Mouse (Mus musculus): ENCODE results near the gene Sprr2f. TPM values are rescaled to one million over a fixed set of nuclear protein-coding genes. Genes with fewer than 3 reads are reported as not detected.

The Sprr2f gene
- polyA plus RNA-seq (2014; fragmentation: Nextera tagmentation; extraction: Ambion mirVana), result not detected in 2 replicates

DNA sequence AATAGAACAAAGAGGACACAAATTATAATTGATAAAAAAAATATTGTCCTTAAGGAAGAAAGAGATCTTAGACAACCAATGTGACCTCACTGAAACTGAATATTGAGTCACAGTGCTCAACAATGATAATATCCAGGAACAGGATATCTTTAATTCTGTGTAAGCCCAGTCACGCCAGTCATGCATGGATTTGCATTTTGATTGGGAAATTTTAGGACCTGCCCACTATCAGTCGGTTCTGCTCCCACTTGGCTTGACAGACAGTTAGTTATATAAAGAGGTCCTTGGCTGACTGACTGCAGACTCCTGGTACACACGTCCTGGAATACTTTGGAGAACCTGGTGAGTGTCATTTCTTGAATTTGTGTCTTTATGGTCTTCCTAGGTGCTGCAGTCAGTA, at the start of gene Sprr2f:
Sprr2f (plus strand) TSS at position 301 of the 400 bp plus-strand sequence.
- Histone ChIP-seq H3K9ac (replicated peaks; ENCODE audit: low read depth, low read length) (no peak within 1 kb of the TSS), H3K36me3 (ENCODE audit: control insufficient read depth, insufficient read depth, low read length) (no peaks in the 10 kb centered on the region), H3K27me3 (ENCODE audit: control insufficient read depth, insufficient read depth, low read length) (no peaks in the 10 kb centered on the region), H3K9me3 (ENCODE audit: control insufficient read depth, low read length) (no peaks in the 10 kb centered on the region), H3K27ac (ENCODE audit: low read depth, low read length) (no peak within 1 kb of the TSS), H3K4me3 (ENCODE audit: low read depth, low read length) (no peak within 1 kb of the TSS), H3K4me1 (ENCODE audit: control insufficient read depth, insufficient read depth, low read length) (no peaks in the 10 kb centered on the region), H3K4me2 (ENCODE audit: low read depth, low read length) (no peak within 1 kb of the TSS)
- 78% methylated on average over 3 of the region's 3 CpGs for WGBS
- ATAC-seq (ENCODE audit: low read depth), result no peak

DNA sequence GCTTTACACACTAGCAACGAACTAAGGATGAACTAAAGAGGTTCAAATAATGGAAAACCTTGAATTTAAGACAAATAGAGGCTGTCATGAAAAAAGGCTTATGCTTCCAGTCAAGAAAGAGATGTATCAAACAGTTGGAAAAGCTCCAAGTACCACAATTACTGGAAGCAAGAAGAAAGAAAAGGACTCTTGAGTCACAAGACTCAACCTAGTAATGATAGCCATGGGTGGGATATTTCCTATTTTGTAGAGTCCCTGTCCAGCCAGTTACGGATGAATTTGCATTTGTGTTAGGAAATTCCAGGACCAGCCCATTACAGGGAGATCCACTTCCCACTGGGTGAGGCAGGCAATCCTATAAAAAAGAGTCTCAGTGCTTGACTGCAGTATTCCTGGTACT, 48.7 kb upstream of the Sprr2f start, which contains the start of gene Sprr2b:
Sprr2b (plus strand) TSS at position 301 of the 400 bp plus-strand sequence.
- 85% methylated on average over 2 of the region's 2 CpGs for WGBS
- H3K4me1 ChIP-seq (ENCODE audit: control insufficient read depth, insufficient read depth, low read length), result no peaks in the 10 kb centered on the region
- H3K27ac ChIP-seq (ENCODE audit: low read depth, low read length), result no peak within 1 kb of the TSS
- H3K27me3 ChIP-seq (ENCODE audit: control insufficient read depth, insufficient read depth, low read length), result no peaks in the 10 kb centered on the region
- H3K9me3 ChIP-seq (ENCODE audit: control insufficient read depth, low read length), result no peaks in the 10 kb centered on the region
- no peak within 1 kb of the TSS for H3K4me3 ChIP-seq (ENCODE audit: low read depth, low read length)
- no peak for ATAC-seq (ENCODE audit: low read depth)
- no peaks in the 10 kb centered on the region for H3K36me3 ChIP-seq (ENCODE audit: control insufficient read depth, insufficient read depth, low read length)
- H3K9ac ChIP-seq (replicated peaks; ENCODE audit: low read depth, low read length), result no peak within 1 kb of the TSS
- H3K4me2 ChIP-seq (ENCODE audit: low read depth, low read length), result no peak within 1 kb of the TSS

DNA sequence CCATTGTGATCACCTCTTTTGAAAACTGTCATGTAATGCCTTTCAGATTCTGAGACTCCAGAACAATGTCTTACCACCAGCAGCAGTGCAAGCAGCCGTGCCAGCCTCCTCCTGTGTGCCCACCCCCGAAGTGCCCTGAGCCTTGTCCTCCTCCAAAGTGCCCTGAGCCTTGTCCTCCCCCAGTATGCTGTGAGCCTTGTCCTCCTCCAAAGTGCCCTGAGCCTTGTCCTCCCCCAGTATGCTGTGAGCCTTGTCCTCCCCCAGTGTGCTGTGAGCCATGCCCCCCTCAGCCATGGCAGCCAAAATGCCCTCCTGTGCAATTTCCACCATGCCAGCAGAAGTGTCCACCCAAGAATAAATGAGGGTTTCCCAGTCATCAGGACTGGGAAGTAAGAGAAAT, 47.6 kb upstream of the Sprr2f start:
- Histone ChIP-seq H3K36me3 (ENCODE audit: control insufficient read depth, insufficient read depth, low read length) (no peaks in the 10 kb centered on the region), H3K27me3 (ENCODE audit: control insufficient read depth, insufficient read depth, low read length) (no peaks in the 10 kb centered on the region), H3K4me1 (ENCODE audit: control insufficient read depth, insufficient read depth, low read length) (no peaks in the 10 kb centered on the region), H3K4me3 (ENCODE audit: low read depth, low read length) (no peak overlapping the region), H3K9me3 (ENCODE audit: control insufficient read depth, low read length) (no peaks in the 10 kb centered on the region), H3K27ac (ENCODE audit: low read depth, low read length) (no peak overlapping the region), H3K9ac (replicated peaks; ENCODE audit: low read depth, low read length) (no peak overlapping the region), H3K4me2 (ENCODE audit: low read depth, low read length) (no peak overlapping the region)
- 74% methylated on average over 2 of the region's 2 CpGs for WGBS
- no peak for ATAC-seq (ENCODE audit: low read depth)

DNA sequence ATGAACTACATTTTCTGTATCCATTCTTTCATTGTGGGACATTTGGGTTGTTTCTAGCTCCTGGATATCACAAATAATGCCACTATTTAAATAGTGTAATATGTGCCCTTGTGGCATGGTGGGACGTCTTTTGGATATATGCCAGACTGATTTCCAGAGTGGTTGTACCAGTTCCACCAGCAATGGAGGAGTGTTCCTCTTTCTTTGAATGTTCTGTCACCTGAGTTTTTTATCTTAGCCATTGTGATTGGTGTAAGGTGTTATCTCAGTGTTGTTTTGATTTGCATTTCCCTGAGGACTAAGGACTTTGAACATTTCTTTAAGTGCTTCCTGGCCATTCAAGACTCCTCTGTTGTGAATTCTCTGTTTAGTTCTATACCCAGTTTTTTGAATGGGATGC, 28.7 kb upstream of the Sprr2f start:
- 91% methylated on average over 1 of the region's 1 CpGs for WGBS
- no peak overlapping the region for H3K4me2 ChIP-seq (ENCODE audit: low read depth, low read length)
- no peaks in the 10 kb centered on the region for H3K4me1 ChIP-seq (ENCODE audit: control insufficient read depth, insufficient read depth, low read length)
- ATAC-seq (ENCODE audit: low read depth), result no peak
- H3K27ac ChIP-seq (ENCODE audit: low read depth, low read length), result no peak overlapping the region
- H3K4me3 ChIP-seq (ENCODE audit: low read depth, low read length), result no peak overlapping the region
- no peaks in the 10 kb centered on the region for H3K36me3 ChIP-seq (ENCODE audit: control insufficient read depth, insufficient read depth, low read length)
- no peaks in the 10 kb centered on the region for H3K9me3 ChIP-seq (ENCODE audit: control insufficient read depth, low read length)
- no peak overlapping the region for H3K9ac ChIP-seq (replicated peaks; ENCODE audit: low read depth, low read length)
- H3K27me3 ChIP-seq (ENCODE audit: control insufficient read depth, insufficient read depth, low read length), result no peaks in the 10 kb centered on the region

DNA sequence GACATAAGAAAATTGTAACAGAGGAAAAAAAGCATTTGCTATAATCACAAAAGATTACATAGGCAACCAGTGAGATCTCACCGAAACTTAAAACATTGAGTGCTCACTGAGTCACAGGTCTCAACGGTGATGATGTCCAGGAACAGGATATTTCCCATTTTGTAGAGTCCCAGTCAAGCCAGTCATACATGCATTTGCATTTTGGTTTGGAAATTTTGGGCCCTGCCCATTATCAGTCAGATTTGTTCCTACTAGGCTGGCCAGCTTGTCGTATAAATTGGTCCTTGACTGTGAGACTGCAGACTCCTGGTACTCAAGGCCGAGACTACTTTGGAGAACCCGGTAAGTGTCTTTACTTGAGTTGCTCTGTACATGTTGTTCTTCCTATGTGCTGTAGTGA, 26.1 kb upstream of the Sprr2f start, which contains the start of gene Sprr2d:
Sprr2d (plus strand) TSS at position 301 of the 400 bp plus-strand sequence.
- no peak within 1 kb of the TSS for H3K4me3 ChIP-seq (ENCODE audit: low read depth, low read length)
- no peaks in the 10 kb centered on the region for H3K27me3 ChIP-seq (ENCODE audit: control insufficient read depth, insufficient read depth, low read length)
- ATAC-seq (ENCODE audit: low read depth), result no peak
- no peak within 1 kb of the TSS for H3K27ac ChIP-seq (ENCODE audit: low read depth, low read length)
- no peak within 1 kb of the TSS for H3K9ac ChIP-seq (replicated peaks; ENCODE audit: low read depth, low read length)
- WGBS, result 93% methylated on average over 5 of the region's 5 CpGs
- no peaks in the 10 kb centered on the region for H3K36me3 ChIP-seq (ENCODE audit: control insufficient read depth, insufficient read depth, low read length)
- no peaks in the 10 kb centered on the region for H3K4me1 ChIP-seq (ENCODE audit: control insufficient read depth, insufficient read depth, low read length)
- no peak within 1 kb of the TSS for H3K4me2 ChIP-seq (ENCODE audit: low read depth, low read length)
- H3K9me3 ChIP-seq (ENCODE audit: control insufficient read depth, low read length), result no peaks in the 10 kb centered on the region

DNA sequence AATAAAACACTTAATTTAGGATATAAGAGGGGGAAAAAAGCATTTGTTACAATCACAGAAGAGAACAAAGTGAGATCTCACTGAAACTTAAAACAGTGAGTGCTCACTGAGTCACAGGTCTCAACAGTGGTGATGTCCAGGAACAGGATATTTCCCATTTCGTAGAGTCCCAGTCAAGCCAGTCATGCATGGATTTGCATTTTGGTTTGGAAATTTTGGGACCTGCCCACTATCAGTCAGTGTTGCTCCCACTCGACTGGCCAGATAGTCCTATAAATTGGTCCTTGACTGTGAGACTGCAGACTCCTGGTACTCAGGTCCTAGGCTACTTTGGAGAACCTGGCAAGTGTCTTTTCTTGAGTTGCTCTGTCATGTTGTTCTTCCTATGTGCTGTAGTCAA, 13.1 kb upstream of the Sprr2f start, which contains the start of gene Sprr2e:
Sprr2e (plus strand) TSS at position 301 of the 400 bp plus-strand sequence.
- no peak for ATAC-seq (ENCODE audit: low read depth)
- Histone ChIP-seq H3K36me3 (ENCODE audit: control insufficient read depth, insufficient read depth, low read length) (no peaks in the 10 kb centered on the region), H3K4me1 (ENCODE audit: control insufficient read depth, insufficient read depth, low read length) (no peaks in the 10 kb centered on the region), H3K4me2 (ENCODE audit: low read depth, low read length) (no peak within 1 kb of the TSS), H3K9me3 (ENCODE audit: control insufficient read depth, low read length) (no peaks in the 10 kb centered on the region), H3K27me3 (ENCODE audit: control insufficient read depth, insufficient read depth, low read length) (no peaks in the 10 kb centered on the region), H3K4me3 (ENCODE audit: low read depth, low read length) (no peak within 1 kb of the TSS), H3K9ac (replicated peaks; ENCODE audit: low read depth, low read length) (no peak within 1 kb of the TSS), H3K27ac (ENCODE audit: low read depth, low read length) (no peak within 1 kb of the TSS)
- 92% methylated on average over 2 of the region's 2 CpGs for WGBS

DNA sequence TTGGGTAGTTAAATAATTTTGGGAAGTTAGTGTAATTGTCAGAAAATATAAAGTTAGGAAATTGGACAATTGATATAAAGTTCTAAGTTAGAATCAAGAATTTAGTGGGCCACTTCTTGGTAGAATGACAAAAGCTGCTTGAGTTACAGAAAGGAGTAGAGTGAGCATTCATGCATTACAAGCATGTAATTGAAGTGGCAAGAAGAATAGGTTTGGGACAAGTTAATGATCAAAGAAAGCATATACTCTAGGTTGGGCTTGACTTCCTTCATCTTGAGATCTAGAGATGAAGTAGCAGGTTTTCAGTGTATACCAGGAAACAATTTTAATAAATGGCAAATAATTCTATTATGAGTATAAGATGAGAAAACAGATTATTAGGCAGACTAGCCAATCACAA, 3.4 kb upstream of the Sprr2f start:
- no peak overlapping the region for H3K4me3 ChIP-seq (ENCODE audit: low read depth, low read length)
- no peak overlapping the region for H3K27ac ChIP-seq (ENCODE audit: low read depth, low read length)
- ATAC-seq (ENCODE audit: low read depth), result no peak
- H3K9me3 ChIP-seq (ENCODE audit: control insufficient read depth, low read length), result no peaks in the 10 kb centered on the region
- no peaks in the 10 kb centered on the region for H3K36me3 ChIP-seq (ENCODE audit: control insufficient read depth, insufficient read depth, low read length)
- no peaks in the 10 kb centered on the region for H3K27me3 ChIP-seq (ENCODE audit: control insufficient read depth, insufficient read depth, low read length)
- H3K4me2 ChIP-seq (ENCODE audit: low read depth, low read length), result no peak overlapping the region
- H3K9ac ChIP-seq (replicated peaks; ENCODE audit: low read depth, low read length), result no peak overlapping the region
- no peaks in the 10 kb centered on the region for H3K4me1 ChIP-seq (ENCODE audit: control insufficient read depth, insufficient read depth, low read length)

DNA sequence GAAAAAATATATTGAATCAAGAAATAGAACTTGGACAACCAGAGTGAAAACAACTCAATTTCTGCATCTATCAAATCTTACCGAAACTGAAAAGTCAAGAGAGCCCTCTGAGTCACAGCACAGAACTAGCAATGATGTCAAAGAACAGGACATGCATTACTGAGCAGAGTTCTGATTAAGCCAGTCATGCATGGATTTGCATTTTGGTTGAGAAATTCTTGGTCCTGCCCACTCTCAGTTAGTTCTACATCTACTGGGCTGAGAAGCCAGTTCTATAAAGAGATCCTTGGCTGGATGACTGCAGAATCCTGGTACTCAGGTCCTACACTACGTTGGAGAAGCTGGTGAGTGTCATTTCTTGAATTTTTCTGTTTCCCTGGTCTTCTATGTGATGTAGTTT, 8.6 kb downstream of the Sprr2f start:
- Histone ChIP-seq H3K27me3 (ENCODE audit: control insufficient read depth, insufficient read depth, low read length) (no peaks in the 10 kb centered on the region), H3K4me1 (ENCODE audit: control insufficient read depth, insufficient read depth, low read length) (no peaks in the 10 kb centered on the region), H3K36me3 (ENCODE audit: control insufficient read depth, insufficient read depth, low read length) (no peaks in the 10 kb centered on the region), H3K4me2 (ENCODE audit: low read depth, low read length) (no peak overlapping the region), H3K27ac (ENCODE audit: low read depth, low read length) (no peak overlapping the region), H3K4me3 (ENCODE audit: low read depth, low read length) (no peak overlapping the region), H3K9me3 (ENCODE audit: control insufficient read depth, low read length) (no peaks in the 10 kb centered on the region), H3K9ac (replicated peaks; ENCODE audit: low read depth, low read length) (no peak overlapping the region)
- WGBS, result 82% methylated on average over 2 of the region's 2 CpGs
- no peak for ATAC-seq (ENCODE audit: low read depth)

DNA sequence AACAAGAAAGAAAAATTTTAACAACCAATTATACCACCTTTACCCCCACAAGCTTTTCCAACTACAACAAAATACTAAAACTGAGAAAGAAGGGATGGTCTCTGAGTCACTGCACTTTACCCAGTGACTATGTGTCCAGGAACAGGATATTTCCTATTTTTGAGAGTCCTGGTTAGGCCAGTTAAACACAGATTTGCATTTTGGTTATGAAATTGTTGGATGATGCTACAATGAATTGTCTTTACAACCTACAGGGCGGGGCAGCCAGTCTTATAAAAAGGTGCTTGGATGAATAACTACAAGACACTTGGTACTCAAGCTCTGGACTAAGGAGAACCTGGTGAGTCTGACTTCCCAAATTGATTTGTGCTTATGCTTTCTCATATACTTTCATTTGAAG, 20.4 kb downstream of the Sprr2f start, which contains the start of gene Sprr2h:
Sprr2h (plus strand) TSS at position 301 of the 400 bp plus-strand sequence.
- no peaks in the 10 kb centered on the region for H3K4me1 ChIP-seq (ENCODE audit: control insufficient read depth, insufficient read depth, low read length)
- ATAC-seq (ENCODE audit: low read depth), result no peak
- no peaks in the 10 kb centered on the region for H3K9me3 ChIP-seq (ENCODE audit: control insufficient read depth, low read length)
- no peaks in the 10 kb centered on the region for H3K36me3 ChIP-seq (ENCODE audit: control insufficient read depth, insufficient read depth, low read length)
- H3K4me3 ChIP-seq (ENCODE audit: low read depth, low read length), result no peak within 1 kb of the TSS
- H3K27me3 ChIP-seq (ENCODE audit: control insufficient read depth, insufficient read depth, low read length), result no peaks in the 10 kb centered on the region
- no peak within 1 kb of the TSS for H3K9ac ChIP-seq (replicated peaks; ENCODE audit: low read depth, low read length)
- WGBS, result 81% methylated on average over 1 of the region's 1 CpGs
- no peak within 1 kb of the TSS for H3K27ac ChIP-seq (ENCODE audit: low read depth, low read length)
- H3K4me2 ChIP-seq (ENCODE audit: low read depth, low read length), result no peak within 1 kb of the TSS

All from neural tube, embryonic 14.5 days (tissue).